Mouse (Mus musculus) kidney, adult 2 months (tissue): Measurements from ENCODE around the gene Ccdc92b.
A peak's percentile ranks its signal among the peaks of the same experiment; 100 is the strongest.

Source experiments
- CTCF ChIP-seq: fragments of 200-500 bp; conservative IDR thresholded peaks from 2 replicates; pipeline ENCODE4 v1.5.1; 2011; ENCODE audit warnings: low read depth, mild to moderate bottlenecking, control low read depth, low read length, moderate library complexity, mixed read lengths; ENCODE audit not compliant: insufficient read depth, insufficient read length
- POLR2A ChIP-seq: fragments of 200-500 bp; IDR thresholded peaks from one replicate; pipeline ENCODE4 v1.6.1; 2011; ENCODE audit warnings: low read depth, low read length, control low read depth

GRCm38 (mm10) chr11:74637971-74638790 lies 18.8 kb downstream of the Ccdc92b start:
- TF ChIP-seq POLR2A, result no peak
- TF ChIP-seq CTCF, result peak; percentile 65
